Mouse (Mus musculus) left cerebral cortex, postnatal 4 days (tissue): ENCODE measurements around the gene Depdc5. TPM values are rescaled to one million over a fixed set of nuclear protein-coding genes. Genes with fewer than 3 reads are reported as not detected.
"Not testable (repeated sequence)": the region's sequence is repeated elsewhere in the genome, so short reads cannot be mapped to it uniquely, and the experiment has no call there.

Source experiments
- DNase-seq: peaks from one replicate; pipeline ENCODE4 v3.0.0-alpha.2; 2022
- intact Hi-C: fragments of 180-260 bp; cut with DNase I; formaldehyde crosslinking; loops from one replicate; pipeline ENCODE4 v1.15.1; 2025
- total RNA-seq, 2 experiments: library from RNA; stranded (reverse); gene quantifications; 2 replicates each; pipeline ENCODE4 v1.2.3; 2021

Gene Depdc5
- total RNA-seq, 2 experiments from 2014 or later: 48.2 to 50.7 TPM

DNA sequence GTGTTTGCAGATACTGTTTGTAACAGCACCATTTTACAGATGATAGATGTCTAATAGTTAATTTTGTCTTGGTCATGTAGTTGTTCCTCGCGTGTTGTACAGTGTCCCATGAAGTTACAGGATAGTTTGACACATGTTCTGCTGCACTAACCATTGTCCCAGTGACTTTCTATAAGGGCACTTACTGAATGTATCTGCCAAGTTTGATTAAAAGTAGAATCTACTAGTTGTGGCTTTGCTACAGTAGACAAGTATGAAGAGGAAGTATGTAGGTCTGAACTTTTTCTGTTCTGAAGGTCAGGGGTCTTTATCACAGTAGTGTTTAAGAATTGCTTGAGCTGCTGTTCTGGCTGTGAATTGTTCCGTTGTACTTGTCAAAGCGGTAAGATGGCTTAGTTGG is 159.8 kb downstream of the Depdc5 start:
- no peak for DNase-seq
- intact Hi-C loops: no loop called here

DNA sequence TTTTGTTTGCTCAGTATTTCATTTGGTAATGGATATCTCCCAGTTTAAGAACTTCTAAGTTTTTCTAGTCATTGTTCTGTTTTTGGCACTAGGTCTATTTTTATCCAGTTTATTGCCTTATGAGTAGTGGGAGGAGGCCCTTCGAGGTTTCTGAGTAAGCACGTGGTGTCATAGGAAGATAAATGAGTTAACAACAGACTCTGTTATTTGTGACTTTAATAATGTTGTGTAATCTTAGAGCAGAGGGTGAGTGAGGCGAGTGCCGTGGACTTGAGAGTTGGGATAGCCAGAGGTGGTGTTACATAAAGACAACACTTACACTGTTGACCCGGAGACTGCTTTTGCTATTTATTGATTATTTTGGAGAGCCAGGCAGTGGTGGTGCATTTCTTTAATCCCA is 161.0 kb downstream of the Depdc5 start:
- intact Hi-C loops: no loop called here
- DNase-seq: no peak

DNA sequence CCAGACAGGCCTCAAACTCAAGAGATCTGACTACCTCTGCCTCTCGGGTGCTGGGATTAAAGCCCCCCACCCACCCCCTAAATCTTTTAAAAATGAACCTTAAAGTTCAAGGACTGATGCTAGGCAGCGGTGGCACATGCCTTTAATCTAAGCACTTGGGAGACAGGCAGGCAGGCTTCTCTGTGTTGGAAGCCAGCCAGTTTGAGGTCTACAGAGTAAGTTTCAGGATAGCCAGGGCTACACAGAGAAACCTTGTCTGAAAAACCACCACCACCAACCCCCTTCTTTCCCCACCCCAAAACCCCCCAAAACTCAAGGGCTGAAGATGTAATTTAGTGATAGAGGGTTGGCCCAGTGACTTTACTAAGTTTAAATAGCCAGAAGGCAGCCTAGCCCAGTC is 165.2 kb downstream of the Depdc5 start:
- intact Hi-C loops: no loop called here
- DNase-seq: no peak

DNA sequence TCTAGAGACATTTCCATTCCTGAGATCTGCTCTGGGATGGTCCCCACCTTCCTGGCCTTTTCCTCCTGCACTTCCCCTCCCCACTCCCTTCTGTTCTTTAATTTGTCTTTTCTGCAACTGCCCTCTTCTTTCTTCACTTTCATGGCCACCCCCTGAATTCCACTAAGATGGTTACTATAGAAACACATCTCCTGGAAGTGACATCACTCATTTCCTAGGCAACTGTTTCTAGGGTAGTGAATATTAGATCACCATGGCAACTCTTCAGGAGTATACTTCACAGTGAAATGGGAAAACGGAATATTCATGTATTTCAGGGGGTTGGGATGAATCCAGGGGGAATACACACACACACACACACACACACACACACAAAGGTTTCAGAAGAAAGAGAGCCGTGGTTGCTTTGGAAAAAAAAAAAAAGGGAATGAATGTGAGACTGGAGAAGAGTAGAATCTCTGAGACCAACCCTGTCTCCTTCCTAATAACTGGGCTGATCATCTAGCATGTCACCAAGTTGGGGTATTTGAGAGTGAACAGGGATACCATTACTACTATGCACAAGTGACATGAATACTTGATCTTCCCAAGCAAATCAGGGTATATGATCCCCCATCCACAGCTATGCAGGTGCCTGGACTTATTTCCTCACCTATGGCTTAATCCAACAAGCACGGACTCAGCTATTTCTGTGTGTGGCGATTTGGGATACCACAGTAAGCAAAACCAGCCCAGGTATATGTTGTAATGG is 167.1 kb downstream of the Depdc5 start:
- intact Hi-C loops: loop anchor here (10.0 kb wide), 1 partner anchor 96 kb away; no protein-coding TSS in a partner anchor
- DNase-seq: no peak

DNA sequence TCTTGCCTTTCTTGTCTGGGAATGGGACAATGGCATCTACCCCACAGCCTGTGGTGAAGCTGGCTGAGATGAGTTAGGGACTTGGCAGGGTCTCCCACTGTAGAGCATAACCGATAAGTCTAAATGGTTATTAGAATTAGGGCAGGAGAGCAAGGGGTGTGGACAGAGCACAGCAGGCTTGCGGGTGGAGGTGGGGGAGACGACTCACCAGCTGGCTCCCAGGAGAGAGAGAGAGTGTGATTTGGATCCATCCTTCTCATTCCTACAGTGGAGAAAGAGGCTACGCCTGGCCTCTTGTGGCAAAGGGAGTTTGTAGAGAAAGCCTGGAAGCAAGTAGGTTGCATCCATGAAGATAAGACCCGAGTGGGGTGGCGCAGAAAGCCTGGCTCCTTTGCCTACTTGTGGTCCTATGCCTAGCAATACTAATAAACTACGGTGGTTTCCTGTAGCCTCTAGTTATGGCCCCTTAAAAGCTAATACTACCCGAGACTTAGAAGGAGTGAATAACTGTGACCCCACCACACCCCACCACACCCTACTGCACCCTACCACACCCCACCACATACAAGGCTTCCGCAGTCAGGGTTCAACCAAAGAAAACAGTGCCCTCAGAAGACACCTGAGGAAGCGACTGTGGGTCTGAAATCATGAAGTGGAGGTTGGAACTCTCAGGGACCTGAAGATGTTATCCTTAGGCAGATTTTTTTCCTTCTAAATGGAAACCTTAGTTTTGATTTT is 168.7 kb downstream of the Depdc5 start:
- no peak for DNase-seq

DNA sequence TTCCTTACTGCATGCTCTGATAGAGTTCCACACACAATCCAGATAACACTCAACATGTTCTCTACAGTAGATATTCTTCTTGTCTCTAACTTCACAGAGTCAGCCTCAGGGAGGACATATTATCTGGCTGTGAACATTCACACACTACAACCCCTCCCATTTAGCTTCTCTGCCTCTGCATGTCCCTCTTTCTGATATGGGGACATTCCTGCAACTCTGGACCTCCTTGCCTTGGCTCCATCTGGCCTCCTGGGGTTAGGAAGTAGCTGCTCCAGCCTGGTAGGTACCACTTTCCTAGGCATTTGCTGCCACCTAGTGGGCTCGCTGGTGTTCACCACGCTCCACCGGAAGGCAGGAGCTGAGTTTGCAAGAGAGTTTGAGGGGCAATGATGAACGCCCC is 169.6 kb downstream of the Depdc5 start:
- DNase-seq: peak; percentile 88
- intact Hi-C loops: loop anchor here (10.0 kb wide), 1 partner anchor 98 kb away; no protein-coding TSS in a partner anchor

More for the DNA sequence above, 168.7 kb downstream of the Depdc5 start:
- intact Hi-C loops: loop anchor here (10.0 kb wide), 1 partner anchor 97 kb away; no protein-coding TSS in a partner anchor

DNA sequence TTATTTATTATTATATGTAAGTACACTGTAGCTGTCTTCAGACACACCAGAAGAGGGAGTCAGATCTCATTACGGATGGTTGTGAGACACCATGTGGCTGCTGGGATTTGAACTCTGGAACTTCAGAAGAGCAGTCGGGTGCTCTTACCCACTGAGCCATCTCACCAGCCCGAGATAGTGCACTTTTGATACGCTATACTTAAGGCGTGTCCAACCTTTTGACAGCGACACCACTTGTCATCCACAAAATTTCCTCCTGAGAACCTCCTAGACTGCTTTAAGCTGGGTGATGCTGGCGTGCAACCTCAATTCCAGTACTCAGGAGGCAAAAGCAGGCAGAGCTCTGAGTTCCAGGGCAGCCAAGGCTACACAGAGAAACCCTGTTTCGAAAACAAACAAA is 170.1 kb downstream of the Depdc5 start:
- intact Hi-C loops: loop anchor here (10.0 kb wide), 1 partner anchor 99 kb away; no protein-coding TSS in a partner anchor
- not testable (repeated sequence) for DNase-seq

DNA sequence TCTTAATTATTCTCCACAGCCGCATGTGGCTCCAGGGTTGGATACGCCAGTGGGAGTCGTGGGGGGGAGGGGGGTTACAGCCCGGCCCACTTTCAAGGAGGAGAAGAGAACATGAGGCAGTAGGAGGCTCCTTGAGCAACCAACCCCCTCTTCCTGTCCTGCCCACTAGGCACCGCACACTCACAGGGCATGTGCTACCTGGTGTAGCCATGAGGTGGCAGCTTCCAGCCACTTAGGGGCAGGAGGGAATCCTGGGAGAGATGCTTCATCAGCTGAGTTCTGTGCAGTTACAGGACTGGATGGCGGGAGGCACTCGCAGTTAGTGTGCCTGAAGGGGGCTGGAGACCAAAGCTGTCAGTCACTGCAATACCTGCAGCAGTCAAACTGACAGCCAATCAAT is 170.6 kb downstream of the Depdc5 start:
- no peak for DNase-seq
- intact Hi-C loops: loop anchor here (10.0 kb wide), 1 partner anchor 99 kb away; no protein-coding TSS in a partner anchor

DNA sequence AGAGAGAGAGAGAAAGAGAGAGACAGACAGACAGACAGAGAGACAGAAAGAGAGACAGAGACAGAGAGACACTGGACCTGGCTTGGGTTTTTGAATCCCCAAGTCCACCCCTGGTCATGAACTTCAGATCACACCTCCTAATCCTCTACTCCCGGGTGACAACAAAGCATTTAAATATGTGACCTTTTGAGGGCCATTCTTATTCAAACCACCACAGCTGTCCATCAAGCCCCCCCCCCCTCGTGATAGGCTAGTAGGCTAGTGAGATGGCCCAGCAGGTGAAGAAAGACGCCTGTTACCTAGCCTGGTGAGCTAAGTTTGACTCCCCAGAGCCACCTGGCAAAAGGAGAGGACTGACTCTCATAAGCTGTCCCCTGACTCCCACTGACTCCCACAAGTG is 171.4 kb downstream of the Depdc5 start:
- no peak for DNase-seq
- intact Hi-C loops: loop anchor here (10.0 kb wide), 1 partner anchor 100 kb away; no protein-coding TSS in a partner anchor

DNA sequence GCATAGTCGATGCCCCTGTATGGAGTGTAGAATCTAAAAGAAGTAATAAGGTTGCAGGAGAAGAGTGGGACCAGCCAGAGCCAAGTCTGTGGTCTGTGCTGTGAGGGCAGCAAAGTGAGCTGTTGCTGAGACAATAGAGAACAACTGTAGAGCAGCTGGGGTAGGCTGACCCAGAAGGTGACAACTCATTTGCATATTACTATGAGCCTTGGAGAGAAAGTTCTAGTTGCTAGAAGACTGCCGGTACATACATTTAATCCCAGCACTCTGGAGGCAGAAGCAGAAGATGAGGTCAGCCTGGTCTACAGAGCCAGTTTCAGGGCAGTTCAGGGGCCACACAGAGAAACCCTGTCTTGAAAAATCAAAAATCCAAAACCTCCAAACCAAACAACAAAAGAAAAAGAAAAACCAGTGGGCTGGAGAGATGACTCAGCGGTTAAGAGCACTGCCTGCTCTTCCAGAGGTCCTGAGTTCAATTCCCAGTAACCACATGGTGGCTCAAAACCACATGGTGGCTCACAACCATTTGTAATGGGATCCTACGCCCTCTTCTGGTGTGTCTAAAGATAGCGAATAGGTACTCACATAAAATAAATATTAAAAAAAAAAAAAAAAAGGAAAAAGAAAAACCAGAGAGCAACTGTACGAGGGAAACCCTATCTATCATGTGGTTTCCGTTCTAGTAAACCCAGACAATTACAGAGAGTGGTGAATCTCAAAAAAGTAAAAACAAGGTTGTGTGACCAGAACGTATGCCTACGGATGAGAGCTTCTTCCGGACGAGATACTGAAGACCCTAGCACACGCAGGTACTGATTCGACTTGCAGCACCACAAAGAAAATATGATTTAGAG is 175.4 kb downstream of the Depdc5 start:
- intact Hi-C loops: loop anchor here (10.0 kb wide), 1 partner anchor 104 kb away; no protein-coding TSS in a partner anchor
- no peak for DNase-seq

DNA sequence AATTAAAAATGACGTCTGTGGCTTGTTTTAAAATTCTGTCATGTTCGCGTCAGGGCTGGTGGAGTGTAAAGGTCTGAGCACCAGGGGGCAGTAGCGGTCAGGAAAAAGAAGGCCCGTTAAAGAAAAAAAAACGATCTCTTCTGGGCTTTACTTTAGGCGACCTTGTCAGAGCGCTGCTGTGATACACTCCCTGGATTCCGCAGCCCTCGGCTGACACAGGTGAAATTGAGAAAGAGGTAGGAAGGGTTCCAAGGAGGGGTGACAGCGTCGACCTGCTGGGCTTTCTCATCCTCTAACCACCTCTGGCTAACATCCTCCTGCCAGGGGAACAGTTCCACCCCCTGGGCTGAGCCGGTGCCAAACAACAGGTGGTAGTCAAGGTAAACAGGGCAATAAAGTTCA is 176.0 kb downstream of the Depdc5 start:
- intact Hi-C loops: loop anchor here (10.0 kb wide), 1 partner anchor 105 kb away; no protein-coding TSS in a partner anchor

DNA sequence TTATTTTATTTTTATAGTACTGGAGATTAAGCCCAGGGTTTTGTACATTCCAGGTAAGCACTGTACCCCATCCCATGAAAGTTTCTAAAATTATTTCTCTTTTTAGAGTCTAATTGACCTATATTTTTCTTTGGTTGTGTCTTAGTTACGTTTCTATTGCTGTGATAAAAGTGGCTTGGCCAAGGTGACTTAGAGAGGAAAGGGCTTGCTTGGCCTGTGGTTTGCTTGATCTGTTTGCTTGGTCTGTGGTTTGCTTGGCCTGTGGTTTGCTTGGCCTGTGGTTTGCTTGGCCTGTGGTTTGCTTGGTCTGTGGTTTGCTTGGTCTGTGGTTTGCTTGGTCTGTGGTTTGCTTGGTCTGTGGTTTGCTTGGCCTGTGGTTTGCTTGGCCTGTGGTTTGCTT is 177.2 kb downstream of the Depdc5 start:
- DNase-seq: not testable (repeated sequence)
- intact Hi-C loops: loop anchor here (5.0 kb wide), 1 partner anchor 102 kb away; no protein-coding TSS in a partner anchor

More for the DNA sequence above, 176.0 kb downstream of the Depdc5 start:
- peak; percentile 69 for DNase-seq

DNA sequence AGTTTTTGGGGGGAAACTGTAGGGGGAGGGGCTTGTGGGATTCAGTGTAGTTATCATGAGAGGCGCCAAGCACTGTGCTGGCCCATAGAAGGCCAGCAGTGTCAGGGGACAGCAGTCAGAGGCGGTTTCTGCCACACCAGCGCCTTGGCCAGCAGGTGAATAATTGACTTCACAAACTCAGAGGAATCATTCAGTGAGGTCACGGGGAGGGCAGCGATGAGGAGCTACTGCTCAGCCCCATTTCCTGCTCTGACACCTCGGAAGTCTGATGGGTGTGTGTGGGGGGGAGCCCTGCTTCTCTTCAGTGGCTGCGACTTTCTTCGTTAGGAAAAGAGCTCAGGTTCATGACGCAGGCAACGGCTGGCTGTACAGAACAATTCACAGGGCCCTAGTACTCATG is 179.9 kb downstream of the Depdc5 start:
- no peak for DNase-seq
- intact Hi-C loops: loop anchor here (5.0 kb wide), 1 partner anchor 99 kb away; no protein-coding TSS in a partner anchor

Other genes with a start within 250 kb of the Depdc5 start
- 10 to 100 TPM; 45.6 to 49.8 TPM for gene Pisd, start 78.1 kb upstream of the Depdc5 start, total RNA-seq
- gene Gm20671, start 36.6 kb upstream of the Depdc5 start, total RNA-seq: not detected
- gene Prr14l, start 9.4 kb upstream of the Depdc5 start, total RNA-seq: 10 to 100 TPM; 26.3 to 31.1 TPM
- 100 to 1,000 TPM; 633 to 669 TPM for gene Ywhah, start 155.1 kb downstream of the Depdc5 start, total RNA-seq
- under 1 TPM in 1 of 2 experiments, not detected in 1; 0.08 TPM for gene Slc5a1, start 240.5 kb downstream of the Depdc5 start, total RNA-seq